Mouse (Mus musculus) limb, embryonic 14.5 days (tissue): ENCODE results near the gene Ccser1. TPM values are rescaled to one million over a fixed set of nuclear protein-coding genes. Genes with fewer than 3 reads are reported as not detected.

Experiments used
- ATAC-seq: fragments of 200-750 bp; cut with Nextera tagmentation; 2 replicates; pipeline ENCODE4 v1.8.0; 2017; ENCODE audit warnings: low read depth, moderate number of reproducible peaks, moderate TSS enrichment; ENCODE audit not compliant: low FRiP score
- DNase-seq: peaks from one replicate; pipeline ENCODE4 v3.0.0-alpha.2; 2015; ENCODE audit warnings: low spot score
- H3K27ac ChIP-seq: fragments of 300-500 bp; sonication (generic); replicated peaks from 2 replicates; pipeline ENCODE4 v1.5.1; 2014; ENCODE audit warnings: low read depth, mild to moderate bottlenecking, low read length, moderate library complexity, mixed read lengths
- H3K27me3 ChIP-seq: fragments of 300-500 bp; sonication (generic); 2 replicates; pipeline ENCODE4 v1.6.1; 2014; ENCODE audit warnings: low read length, mixed read lengths; ENCODE audit not compliant: control insufficient read depth, insufficient read depth
- H3K36me3 ChIP-seq: fragments of 300-500 bp; sonication (generic); 2 replicates; pipeline ENCODE4 v1.6.1; 2014; ENCODE audit warnings: mild to moderate bottlenecking, low read length, moderate library complexity, mixed read lengths; ENCODE audit not compliant: control insufficient read depth, insufficient read depth
- H3K4me1 ChIP-seq: fragments of 300-500 bp; sonication (generic); 2 replicates; pipeline ENCODE4 v1.6.1; 2014; ENCODE audit warnings: antibody characterized with exemption, low read length, mixed read lengths; ENCODE audit not compliant: control insufficient read depth, insufficient read depth
- H3K4me2 ChIP-seq: fragments of 300-500 bp; sonication (generic); replicated peaks from 2 replicates; pipeline ENCODE4 v1.6.1; 2014; ENCODE audit warnings: low read depth, mild to moderate bottlenecking, low read length, moderate library complexity; ENCODE audit not compliant: severe bottlenecking
- H3K4me3 ChIP-seq: fragments of 300-500 bp; sonication (generic); replicated peaks from 2 replicates; pipeline ENCODE4 v1.5.1; 2014; ENCODE audit warnings: low read length
- H3K9ac ChIP-seq: fragments of 300-500 bp; sonication (generic); 2 replicates; pipeline ENCODE4 v1.6.1; 2014; ENCODE audit warnings: mild to moderate bottlenecking, low read depth, low read length, moderate library complexity; ENCODE audit not compliant: severe bottlenecking
- H3K9me3 ChIP-seq: fragments of 300-500 bp; sonication (generic); 2 replicates; pipeline ENCODE4 v1.6.1; 2016; ENCODE audit warnings: low read length; ENCODE audit not compliant: control insufficient read depth
- POLR2A ChIP-seq: fragments of 200-500 bp; IDR thresholded peaks from 2 replicates; pipeline ENCODE4 v1.8.0; 2012; ENCODE audit warnings: inconsistent platforms, mild to moderate bottlenecking, moderate library complexity, borderline replicate concordance; ENCODE audit not compliant: insufficient read depth, insufficient read length; ENCODE audit errors: extremely low read depth
- WGBS: fragments of 180-500 bp; shearing (Covaris S2); extraction: QIAGEN DNeasy Blood & Tissue Kit; methylation state at CpG from one replicate; pipeline ENCODE4 v1.1.7; 2014; 5-methylcytosine and 5-hydroxymethylcytosine counted together
- polyA plus RNA-seq, 2 experiments: library from polyadenylated mRNA; depleted of rRNA in 1 of 2; stranded (reverse) in 1 of 2; unstranded in 1 of 2; fragments of >200 nt; fragmentation: Nextera tagmentation in 1 of 2; extraction: Ambion mirVana in 1 of 2; gene quantifications; 2 replicates each; pipeline versions ENCODE4 v1.2.1 to v1.2.3; 2012 to 2014

Gene Ccser1
- polyA plus RNA-seq, 2 experiments, result 5.9 to 6.6 TPM

DNA sequence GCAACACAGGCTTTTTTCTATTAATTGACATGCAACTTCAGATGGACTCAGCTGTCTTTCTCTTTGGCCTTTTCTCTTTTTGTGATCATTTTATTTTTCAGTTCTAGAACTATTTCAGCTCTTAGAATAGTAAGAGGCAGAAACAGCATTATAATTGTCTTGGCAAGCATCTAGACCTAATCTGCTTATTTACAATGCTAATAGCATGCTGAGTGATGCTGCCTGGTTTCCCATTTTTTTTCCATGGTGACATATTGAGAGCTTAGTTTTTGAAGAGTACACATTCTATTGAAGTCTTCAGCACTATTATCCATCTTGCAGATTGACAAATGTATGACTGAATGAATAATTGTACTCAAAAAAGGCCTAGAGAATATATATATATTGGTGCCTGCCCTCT is 401.6 kb downstream of the Ccser1 start:
- H3K4me3 ChIP-seq, result no peak overlapping the region
- no peak overlapping the region for H3K27ac ChIP-seq
- no peak for TF ChIP-seq POLR2A
- no peak overlapping the region for H3K9ac ChIP-seq
- DNase-seq (no peak), ATAC-seq (no peak)
- no peaks in the 10 kb centered on the region for H3K9me3 ChIP-seq
- H3K4me1 ChIP-seq, result no peaks in the 10 kb centered on the region
- no peaks in the 10 kb centered on the region for H3K27me3 ChIP-seq
- H3K36me3 ChIP-seq, result no peaks in the 10 kb centered on the region
- no peak overlapping the region for H3K4me2 ChIP-seq

DNA sequence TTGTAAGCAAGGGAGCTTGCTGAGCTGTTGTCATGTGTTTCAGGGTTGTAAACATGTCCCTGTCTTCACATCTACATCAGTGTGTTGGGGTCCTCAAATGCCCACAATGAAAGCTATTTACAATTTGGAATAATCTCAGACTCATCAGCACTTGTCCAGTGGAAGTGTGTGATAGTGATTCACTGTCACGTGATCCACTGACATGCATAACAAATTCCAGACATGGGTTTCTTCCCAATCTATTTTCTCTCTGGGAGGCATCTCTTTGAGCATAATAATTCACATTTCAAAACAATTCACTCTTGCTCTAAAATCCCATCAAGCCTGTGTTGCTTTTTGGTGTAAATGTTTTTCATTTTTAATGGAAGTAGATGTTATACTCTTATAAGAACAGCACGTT is 408.9 kb downstream of the Ccser1 start:
- Histone ChIP-seq H3K4me2 (no peak overlapping the region), H3K9me3 (no peaks in the 10 kb centered on the region), H3K27ac (no peak overlapping the region), H3K9ac (no peak overlapping the region), H3K4me1 (no peaks in the 10 kb centered on the region), H3K4me3 (no peak overlapping the region), H3K36me3 (no peaks in the 10 kb centered on the region), H3K27me3 (no peaks in the 10 kb centered on the region)
- WGBS, result 77% methylated on average over 2 of the region's 2 CpGs
- DNase-seq (no peak), ATAC-seq (no peak)
- no peak for TF ChIP-seq POLR2A

DNA sequence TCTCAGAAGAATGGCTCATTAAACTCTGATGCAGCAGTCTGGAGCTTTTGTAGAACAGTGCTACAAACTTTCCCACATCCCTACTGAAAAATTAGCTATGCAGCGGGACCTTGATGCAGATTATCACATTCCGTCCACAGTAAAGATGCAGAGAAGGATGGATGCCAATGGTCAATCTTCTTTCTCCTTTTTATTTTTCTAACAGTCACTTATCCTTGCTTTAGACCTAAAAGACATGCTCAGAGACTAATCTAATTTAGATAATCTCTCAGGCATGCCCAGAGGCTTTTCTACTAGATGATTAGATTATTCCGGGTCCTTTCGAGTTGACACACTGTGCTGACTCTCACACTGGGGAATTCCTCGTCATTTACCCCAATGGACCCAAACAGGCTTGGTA is 421.8 kb downstream of the Ccser1 start:
- no peak overlapping the region for H3K9ac ChIP-seq
- no peaks in the 10 kb centered on the region for H3K27me3 ChIP-seq
- DNase-seq (no peak), ATAC-seq (no peak)
- no peak overlapping the region for H3K4me2 ChIP-seq
- H3K4me1 ChIP-seq, result no peaks in the 10 kb centered on the region
- no peak overlapping the region for H3K27ac ChIP-seq
- 84% methylated on average over 5 of the region's 5 CpGs for WGBS
- TF ChIP-seq POLR2A, result no peak
- H3K4me3 ChIP-seq, result no peak overlapping the region
- no peaks in the 10 kb centered on the region for H3K36me3 ChIP-seq
- no peaks in the 10 kb centered on the region for H3K9me3 ChIP-seq

DNA sequence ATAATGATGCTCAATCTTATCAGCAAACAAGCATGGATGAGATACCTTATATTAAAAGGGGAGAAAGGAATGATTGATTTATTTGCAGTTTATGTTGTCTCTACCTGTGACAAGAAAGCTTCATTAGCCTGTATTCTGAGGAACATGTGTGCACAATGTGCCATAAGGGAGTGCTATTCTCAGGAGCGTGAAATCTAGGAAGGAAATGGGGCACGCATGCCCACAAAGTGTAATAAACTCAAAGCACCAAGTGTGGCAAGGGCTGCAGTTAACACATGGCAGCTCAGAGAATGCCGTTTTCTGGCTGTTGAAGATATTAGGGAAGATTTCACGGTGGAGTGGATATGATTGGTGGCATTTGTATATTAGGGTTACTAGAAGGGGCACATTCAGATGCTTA is 434.8 kb downstream of the Ccser1 start:
- H3K4me1 ChIP-seq, result no peaks in the 10 kb centered on the region
- ATAC-seq (no peak), DNase-seq (no peak)
- no peaks in the 10 kb centered on the region for H3K9me3 ChIP-seq
- TF ChIP-seq POLR2A, result no peak
- 59% methylated on average over 4 of the region's 4 CpGs for WGBS
- no peaks in the 10 kb centered on the region for H3K36me3 ChIP-seq
- no peak overlapping the region for H3K4me3 ChIP-seq
- H3K9ac ChIP-seq, result no peak overlapping the region
- no peaks in the 10 kb centered on the region for H3K27me3 ChIP-seq
- H3K27ac ChIP-seq, result no peak overlapping the region
- H3K4me2 ChIP-seq, result no peak overlapping the region

DNA sequence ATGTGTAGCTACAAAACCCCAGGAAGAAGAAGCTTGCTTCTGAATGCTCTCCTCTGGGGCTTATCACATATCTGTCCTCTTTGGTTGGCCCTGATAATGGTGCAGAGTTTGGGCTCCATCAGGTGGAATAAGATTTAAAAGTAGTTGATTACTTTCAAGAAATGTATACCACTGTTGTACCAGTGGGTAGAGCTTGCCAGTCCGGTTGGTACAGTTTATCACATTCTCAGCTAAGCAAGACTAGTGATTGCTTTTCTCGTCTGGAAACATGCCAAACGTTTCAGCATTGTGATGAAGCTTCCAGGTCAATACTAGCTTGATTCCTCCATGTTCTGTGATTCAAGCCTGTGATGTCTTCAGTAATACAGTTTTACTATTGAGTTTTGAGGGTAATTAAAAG is 441.6 kb downstream of the Ccser1 start:
- Histone ChIP-seq H3K27ac (no peak overlapping the region), H3K36me3 (no peaks in the 10 kb centered on the region), H3K4me3 (no peak overlapping the region), H3K9me3 (no peaks in the 10 kb centered on the region), H3K4me1 (no peaks in the 10 kb centered on the region), H3K9ac (no peak overlapping the region), H3K27me3 (no peaks in the 10 kb centered on the region), H3K4me2 (no peak overlapping the region)
- DNase-seq, result no peak
- TF ChIP-seq POLR2A, result no peak
- 76% methylated on average over 3 of the region's 3 CpGs for WGBS
- no peak for ATAC-seq

DNA sequence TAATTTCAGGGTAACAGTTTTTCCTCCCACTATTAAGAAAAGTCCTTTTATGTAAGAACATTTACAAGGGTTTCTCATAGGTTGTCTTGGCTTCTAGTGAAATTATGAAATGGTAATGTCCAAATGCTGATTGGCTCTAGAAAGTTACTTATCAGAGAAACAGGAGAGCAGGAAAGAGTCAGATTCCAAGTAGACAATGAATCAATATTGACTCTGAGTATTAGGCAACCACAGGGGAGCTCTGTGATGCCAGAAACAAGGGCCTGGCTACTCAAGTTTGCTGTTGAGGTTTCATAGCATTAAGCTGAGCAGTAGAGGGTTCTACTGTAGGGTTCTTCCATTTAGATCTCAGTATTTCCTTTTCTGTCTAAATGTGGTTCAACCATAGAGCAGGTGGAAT is 481.3 kb downstream of the Ccser1 start:
- TF ChIP-seq POLR2A, result no peak
- H3K9ac ChIP-seq, result no peak overlapping the region
- H3K27me3 ChIP-seq, result no peaks in the 10 kb centered on the region

More for the DNA sequence above, 481.3 kb downstream of the Ccser1 start:
- no peak for DNase-seq
- H3K4me1 ChIP-seq, result no peaks in the 10 kb centered on the region
- no peak overlapping the region for H3K27ac ChIP-seq
- no peaks in the 10 kb centered on the region for H3K9me3 ChIP-seq
- H3K4me3 ChIP-seq, result no peak overlapping the region
- ATAC-seq, result no peak
- H3K4me2 ChIP-seq, result no peak overlapping the region
- H3K36me3 ChIP-seq, result no peaks in the 10 kb centered on the region
